Mouse (Mus musculus) embryonic facial prominence, embryonic 14.5 days (tissue): ENCODE data around the gene Fzd2. TPM values are rescaled to one million over a fixed set of nuclear protein-coding genes. Genes with fewer than 3 reads are reported as not detected.

ENCODE experiments used
- ATAC-seq: fragments of 200-750 bp; cut with Nextera tagmentation; 2 replicates; pipeline ENCODE4 v1.8.0; 2017; ENCODE audit warnings: low read depth, moderate number of reproducible peaks, moderate TSS enrichment
- DNase-seq: peaks from one replicate; pipeline ENCODE4 v3.0.0-alpha.2; 2015; ENCODE audit warnings: low spot score
- H3K27ac ChIP-seq: fragments of 300-500 bp; sonication (generic); replicated peaks from 2 replicates; pipeline ENCODE4 v1.5.1; 2014; ENCODE audit warnings: low read depth, mild to moderate bottlenecking, low read length, moderate library complexity
- H3K27me3 ChIP-seq: fragments of 300-500 bp; sonication (generic); replicated peaks from 2 replicates; pipeline ENCODE4 v1.6.1; 2014; ENCODE audit warnings: low read length; ENCODE audit not compliant: control insufficient read depth, insufficient read depth
- H3K36me3 ChIP-seq: fragments of 300-500 bp; sonication (generic); 2 replicates; pipeline ENCODE4 v1.6.1; 2014; ENCODE audit warnings: low read length, mixed read lengths; ENCODE audit not compliant: control insufficient read depth, insufficient read depth
- H3K4me1 ChIP-seq: fragments of 300-500 bp; sonication (generic); 2 replicates; pipeline ENCODE4 v1.6.1; 2014; ENCODE audit warnings: antibody characterized with exemption, low read length; ENCODE audit not compliant: control insufficient read depth, insufficient read depth
- H3K4me2 ChIP-seq: fragments of 300-500 bp; sonication (generic); 2 replicates; pipeline ENCODE4 v1.6.1; 2014; ENCODE audit warnings: low read depth, mild to moderate bottlenecking, low read length, moderate library complexity, mixed read lengths
- H3K4me3 ChIP-seq: fragments of 300-500 bp; sonication (generic); 2 replicates; pipeline ENCODE4 v1.5.1; 2014; ENCODE audit warnings: low read depth, mild to moderate bottlenecking, low read length
- H3K9ac ChIP-seq: fragments of 300-500 bp; sonication (generic); 2 replicates; pipeline ENCODE4 v1.6.1; 2014; ENCODE audit warnings: low read depth, mild to moderate bottlenecking, low read length, moderate library complexity, mixed read lengths
- H3K9me3 ChIP-seq: fragments of 300-500 bp; sonication (generic); 2 replicates; pipeline ENCODE4 v1.6.1; 2016; ENCODE audit warnings: low read length; ENCODE audit not compliant: control insufficient read depth
- WGBS: fragments of 180-500 bp; shearing (Covaris S2); extraction: QIAGEN DNeasy Blood & Tissue Kit; methylation state at CpG from one replicate; pipeline ENCODE4 v1.1.7; 2014; 5-methylcytosine and 5-hydroxymethylcytosine counted together
- polyA plus RNA-seq: library from polyadenylated mRNA; unstranded; fragments of >200 nt; fragmentation: Nextera tagmentation; extraction: Ambion mirVana; gene quantifications from 2 replicates; pipeline ENCODE4 v1.2.1, GENCODE M21; 2014

The Fzd2 gene
- polyA plus RNA-seq, 1 experiment from 2014 or later: 41.7 TPM

- ATAC-seq: no peak
- no peak overlapping the region for H3K4me3 ChIP-seq
- H3K9me3 ChIP-seq: no peaks in the 10 kb centered on the region; the same call in 1 of the 2 replicates
- DNase-seq: no peak
- no peak overlapping the region for H3K9ac ChIP-seq
- WGBS: 71% methylated on average over 3 of the region's 3 CpGs
- H3K27ac ChIP-seq: no peak overlapping the region
- H3K4me1 ChIP-seq: peaks cover 4% of the 10 kb centered on the region; the same call in 1 of the 2 replicates
- H3K4me2 ChIP-seq: no peak overlapping the region
- no peaks in the 10 kb centered on the region for H3K36me3 ChIP-seq
- H3K27me3 ChIP-seq: no peaks in the 10 kb centered on the region
Measured at GRCm38 (mm10) chr11:102587554-102587953, 16.6 kb upstream of the Fzd2 start.

GRCm38 (mm10) chr11:102595341-102595820 lies 8.8 kb upstream of the Fzd2 start:
- Histone ChIP-seq H3K36me3 (no peaks in the 10 kb centered on the region), H3K27ac (peak overlapping the region; percentile 97), H3K4me3 (0 out of 2 replicates have a peak overlapping the region, but pooled peaks have one; percentile 8), H3K4me2 (peak overlapping the region; percentile 38), H3K4me1 (peaks cover 25% of the 10 kb centered on the region), H3K9ac (peak overlapping the region; percentile 38), H3K27me3 (no peaks in the 10 kb centered on the region), H3K9me3 (no peaks in the 10 kb centered on the region)
- WGBS: 4% methylated on average over 3 of the region's 4 CpGs
- peak; percentile 96 for DNase-seq
- ATAC-seq: peak; percentile 93

DNA sequence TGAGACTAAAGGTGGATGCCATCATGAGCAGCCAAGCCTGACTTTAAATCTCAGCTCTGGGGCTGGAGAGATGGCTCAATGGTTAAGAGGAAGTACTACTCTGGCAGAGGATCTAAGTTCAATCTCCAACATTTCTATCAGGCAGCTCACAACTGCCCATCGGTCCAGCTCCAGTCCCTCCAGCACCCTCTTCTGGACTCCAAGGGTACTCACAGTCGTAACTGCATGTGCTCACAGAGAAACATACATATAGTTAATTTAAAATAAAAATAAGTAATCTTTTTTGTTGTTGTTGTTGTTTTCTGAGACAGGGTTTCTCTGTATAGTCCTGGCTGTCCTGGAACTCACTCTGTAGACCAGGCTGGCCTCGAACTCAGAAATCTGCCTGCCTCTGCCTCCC lies 4.3 kb upstream of the Fzd2 start:
- Histone ChIP-seq H3K27me3 (no peaks in the 10 kb centered on the region), H3K4me1 (peaks cover 25% of the 10 kb centered on the region), H3K9me3 (no peaks in the 10 kb centered on the region), H3K36me3 (no peaks in the 10 kb centered on the region), H3K27ac (no peak overlapping the region), H3K4me2 (no peak overlapping the region), H3K9ac (no peak overlapping the region), H3K4me3 (no peak overlapping the region)
- ATAC-seq: no peak
- no peak for DNase-seq
- 95% methylated on average over 3 of the region's 3 CpGs for WGBS

DNA sequence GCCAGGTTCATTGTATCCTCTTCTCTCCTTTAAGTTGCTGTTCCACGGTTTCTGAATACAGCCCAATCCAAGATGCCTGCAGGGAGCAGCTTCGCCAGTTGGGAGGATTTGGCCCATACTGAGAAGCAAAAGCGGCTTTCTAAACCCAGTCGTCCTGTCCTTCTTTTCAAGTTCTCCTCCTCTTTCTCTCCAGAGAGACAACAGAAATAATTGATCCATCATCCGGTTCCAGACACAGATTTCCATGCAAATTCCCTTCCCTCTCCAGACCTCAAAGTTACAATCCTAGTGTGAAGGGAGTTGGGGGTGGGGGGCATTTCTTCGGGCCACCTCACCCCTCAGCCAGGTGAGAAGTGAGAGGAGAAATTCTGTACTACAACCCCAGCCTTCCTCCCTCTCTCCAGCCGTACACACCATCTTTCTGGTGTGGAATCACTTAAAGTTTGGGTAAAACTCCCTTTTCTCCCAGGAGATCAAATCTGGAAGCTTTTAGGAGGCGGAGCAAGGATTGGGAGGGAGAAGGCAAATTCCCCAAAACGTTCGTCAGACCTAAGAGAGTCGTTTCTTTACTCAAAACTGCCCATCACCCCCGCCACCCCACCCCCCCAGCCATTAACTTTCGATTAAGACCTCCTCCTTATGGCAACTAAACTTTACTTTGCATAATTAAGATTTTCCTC lies 1.2 kb upstream of the Fzd2 start:
- H3K4me2 ChIP-seq: peak overlapping the region; percentile 68
- H3K27me3 ChIP-seq: no peaks in the 10 kb centered on the region
- peak; percentile 94 for DNase-seq
- H3K9me3 ChIP-seq: no peaks in the 10 kb centered on the region
- ATAC-seq: no peak
- 3% methylated on average over 13 of the region's 13 CpGs for WGBS
- peaks cover 6% of the 10 kb centered on the region for H3K4me1 ChIP-seq
- peak overlapping the region; percentile 100 for H3K27ac ChIP-seq
- H3K4me3 ChIP-seq: peak overlapping the region; percentile 93
- H3K9ac ChIP-seq: peak overlapping the region; percentile 98
- peaks cover 10% of the 10 kb centered on the region for H3K36me3 ChIP-seq

DNA sequence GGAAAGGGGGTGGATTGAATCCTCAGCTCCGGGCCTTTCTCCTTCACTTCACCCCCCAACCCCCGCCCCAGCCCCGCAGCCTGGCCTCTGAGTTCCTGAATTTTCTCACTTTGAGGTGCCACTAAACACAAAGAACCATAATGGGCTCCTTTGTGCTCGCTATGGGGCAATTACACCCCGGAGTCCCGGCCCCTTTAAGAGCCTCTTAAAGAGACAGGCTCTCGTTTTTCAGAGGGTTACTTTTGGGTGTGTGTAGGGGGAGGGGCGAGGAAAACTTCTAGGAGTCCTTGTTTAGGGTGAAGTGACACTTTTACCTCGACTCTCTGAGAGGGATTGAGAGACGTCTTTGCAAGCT lies 723 bp upstream of the Fzd2 start:
- Histone ChIP-seq H3K36me3 (peaks cover 10% of the 10 kb centered on the region), H3K4me3 (peak overlapping the region; percentile 93), H3K27me3 (no peaks in the 10 kb centered on the region), H3K4me1 (peaks cover 9% of the 10 kb centered on the region), H3K27ac (peak overlapping the region; percentile 100), H3K9me3 (no peaks in the 10 kb centered on the region), H3K9ac (peak overlapping the region; percentile 98), H3K4me2 (peak overlapping the region; percentile 68)
- peak; percentile 55 for ATAC-seq
- 3% methylated on average over 10 of the region's 10 CpGs for WGBS
- peak; percentile 95 for DNase-seq

GRCm38 (mm10) chr11:102604777-102605552 lies 769 bp downstream of the Fzd2 start:
- peak overlapping the region; percentile 98 for H3K9ac ChIP-seq
- peaks cover 13% of the 10 kb centered on the region for H3K36me3 ChIP-seq
- DNase-seq: no peak
- H3K4me3 ChIP-seq: peak overlapping the region; percentile 93
- no peaks in the 10 kb centered on the region for H3K9me3 ChIP-seq
- peaks cover 24% of the 10 kb centered on the region for H3K4me1 ChIP-seq
- peak overlapping the region; percentile 100 for H3K27ac ChIP-seq
- ATAC-seq: 0 out of 2 replicates have a peak, but pooled peaks have one; percentile 3
- H3K4me2 ChIP-seq: peak overlapping the region; percentile 68
- WGBS: 2% methylated on average over 33 of the region's 74 CpGs
- H3K27me3 ChIP-seq: no peaks in the 10 kb centered on the region

GRCm38 (mm10) chr11:102605553-102606416 lies 1.6 kb downstream of the Fzd2 start:
- Histone ChIP-seq H3K4me2 (peak overlapping the region; percentile 68), H3K4me1 (peaks cover 32% of the 10 kb centered on the region), H3K4me3 (peak overlapping the region; percentile 93), H3K36me3 (peaks cover 13% of the 10 kb centered on the region), H3K9ac (peak overlapping the region; percentile 98), H3K27me3 (no peaks in the 10 kb centered on the region), H3K9me3 (no peaks in the 10 kb centered on the region), H3K27ac (peak overlapping the region; percentile 100)
- ATAC-seq (no peak), DNase-seq (no peak)
- under 1% methylated on average over 61 of the region's 62 CpGs for WGBS

GRCm38 (mm10) chr11:102606751-102607171 lies 2.6 kb downstream of the Fzd2 start:
- Histone ChIP-seq H3K4me2 (peak overlapping the region; percentile 68), H3K9me3 (no peaks in the 10 kb centered on the region), H3K27ac (peak overlapping the region; percentile 100), H3K4me1 (peaks cover 41% of the 10 kb centered on the region), H3K36me3 (peaks cover 13% of the 10 kb centered on the region), H3K9ac (peak overlapping the region; percentile 98), H3K4me3 (peak overlapping the region; percentile 93), H3K27me3 (no peaks in the 10 kb centered on the region)
- DNase-seq: peak; percentile 89
- WGBS: under 1% methylated on average over 12 of the region's 12 CpGs
- ATAC-seq: no peak
